Mouse (Mus musculus): ENCODE measurements around the gene Tfr2. TPM values are rescaled to one million over a fixed set of nuclear protein-coding genes. Genes with fewer than 3 reads are reported as not detected.
"Not testable (repeated sequence)": the region's sequence is repeated elsewhere in the genome, so short reads cannot be mapped to it uniquely, and the experiment has no call there.

The Tfr2 gene
- polyA plus RNA-seq, 1 experiment from 2014 or later, result 0.35 TPM

DNA sequence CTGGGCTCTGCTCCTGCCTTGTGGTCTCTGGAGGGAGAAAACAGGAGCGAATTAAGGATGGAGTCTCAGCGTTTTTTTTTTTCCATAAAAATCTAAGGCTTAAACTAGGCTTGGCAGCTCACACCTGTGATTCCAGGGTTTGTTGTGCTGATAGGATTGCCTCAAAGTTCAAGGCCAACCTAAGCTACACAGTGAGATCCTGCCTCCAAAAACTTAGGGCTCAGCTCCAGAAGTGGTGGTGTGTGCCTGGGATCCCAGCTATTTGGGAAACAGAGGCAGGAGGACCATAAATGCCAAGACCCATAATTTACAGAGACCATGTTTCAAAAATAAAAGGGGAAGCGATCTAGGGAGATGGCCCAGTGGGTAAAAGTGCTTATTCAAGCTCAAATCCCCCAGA, 39.7 kb downstream of the Tfr2 start:
- Histone ChIP-seq H3K9me3 (no peaks in the 10 kb centered on the region), H3K27me3 (no peaks in the 10 kb centered on the region), H3K4me3 (peak overlapping the region; percentile 43), H3K36me3 (peaks cover 34% of the 10 kb centered on the region), H3K4me1 (peaks cover 64% of the 10 kb centered on the region), H3K27ac (peak overlapping the region; percentile 99), H3K9ac (peak overlapping the region; percentile 70; the same call in 1 of the 2 replicates), H3K4me2 (peak overlapping the region; percentile 72)
- no peak for ATAC-seq (ENCODE audit: insufficient number of reproducible peaks, insufficient read depth, low FRiP score, low TSS enrichment, low read depth)
- WGBS, result 45% methylated on average over 3 of the region's 3 CpGs

DNA sequence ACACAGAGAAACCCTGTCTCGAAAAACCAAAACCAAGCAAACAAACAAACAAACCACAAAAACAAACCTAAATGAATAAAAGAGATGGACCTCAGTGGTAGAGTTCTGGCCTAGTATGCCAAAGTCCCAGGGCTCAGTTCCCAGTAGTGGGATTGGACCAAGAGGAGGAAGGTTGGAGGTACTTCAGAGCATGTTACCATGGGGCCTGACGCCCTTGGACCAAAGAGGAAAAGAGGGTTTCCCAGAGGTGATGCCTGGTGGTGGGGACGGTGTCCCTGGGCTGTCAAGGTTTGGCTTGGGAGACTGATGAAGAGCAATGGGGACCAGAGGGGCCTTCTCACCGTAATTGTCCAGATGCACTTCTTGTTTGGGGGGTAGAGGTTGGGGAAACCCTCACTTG, 40.4 kb downstream of the Tfr2 start:
- ATAC-seq (ENCODE audit: insufficient number of reproducible peaks, insufficient read depth, low FRiP score, low TSS enrichment, low read depth), result no peak
- no peaks in the 10 kb centered on the region for H3K9me3 ChIP-seq

DNA sequence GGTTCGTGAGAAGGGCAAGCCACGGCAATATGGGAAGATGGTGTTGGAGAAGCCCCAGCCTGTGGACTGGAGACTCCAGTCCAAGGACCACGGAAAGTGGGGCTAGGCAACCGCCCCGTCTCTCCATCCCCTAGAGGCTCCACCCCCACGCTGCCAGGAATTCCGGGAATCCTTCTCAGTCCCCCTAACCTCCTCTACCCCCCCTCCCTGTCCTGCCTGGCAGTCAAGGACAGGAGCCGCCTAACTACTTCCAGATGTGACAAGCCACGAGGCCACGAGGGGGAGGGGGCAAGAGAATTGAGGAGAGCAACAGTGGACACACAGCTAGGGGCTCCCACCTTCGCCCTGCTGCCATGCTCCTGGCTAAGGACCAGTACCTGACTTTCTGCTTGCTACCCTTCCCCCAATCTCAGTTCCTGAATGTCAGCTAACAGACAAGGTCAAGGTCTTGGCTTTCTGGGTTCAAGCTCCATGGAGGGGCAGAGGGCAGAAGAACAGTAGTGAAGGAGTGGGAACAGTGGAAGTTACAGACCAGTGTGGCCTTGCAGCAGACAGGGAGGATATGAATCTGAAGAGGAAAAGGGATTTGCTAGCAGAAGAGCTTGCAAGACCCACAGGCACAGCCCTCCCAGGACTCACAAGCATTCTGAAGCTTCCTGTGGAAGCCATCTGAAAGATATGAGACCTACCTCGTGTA, 41.1 kb downstream of the Tfr2 start:
- no peaks in the 10 kb centered on the region for H3K9me3 ChIP-seq
- peak overlapping the region; percentile 43 for H3K4me3 ChIP-seq
- WGBS, result 3% methylated on average over 12 of the region's 12 CpGs
- no peaks in the 10 kb centered on the region for H3K27me3 ChIP-seq
- peaks cover 64% of the 10 kb centered on the region for H3K4me1 ChIP-seq
- peak overlapping the region; percentile 99 for H3K27ac ChIP-seq
- peak; percentile 56; the same call in 1 of the 2 replicates for ATAC-seq (ENCODE audit: insufficient number of reproducible peaks, insufficient read depth, low FRiP score, low TSS enrichment, low read depth)
- H3K36me3 ChIP-seq, result peaks cover 24% of the 10 kb centered on the region
- peak overlapping the region; percentile 68 for H3K9ac ChIP-seq
- H3K4me2 ChIP-seq, result peak overlapping the region; percentile 72

More for the DNA sequence above, 40.4 kb downstream of the Tfr2 start:
- Histone ChIP-seq H3K27ac (peak overlapping the region; percentile 99), H3K27me3 (no peaks in the 10 kb centered on the region), H3K4me3 (peak overlapping the region; percentile 43), H3K4me1 (peaks cover 64% of the 10 kb centered on the region), H3K4me2 (peak overlapping the region; percentile 72), H3K9ac (peak overlapping the region; percentile 68), H3K36me3 (peaks cover 30% of the 10 kb centered on the region)
- WGBS, result 39% methylated on average over 4 of the region's 4 CpGs

DNA sequence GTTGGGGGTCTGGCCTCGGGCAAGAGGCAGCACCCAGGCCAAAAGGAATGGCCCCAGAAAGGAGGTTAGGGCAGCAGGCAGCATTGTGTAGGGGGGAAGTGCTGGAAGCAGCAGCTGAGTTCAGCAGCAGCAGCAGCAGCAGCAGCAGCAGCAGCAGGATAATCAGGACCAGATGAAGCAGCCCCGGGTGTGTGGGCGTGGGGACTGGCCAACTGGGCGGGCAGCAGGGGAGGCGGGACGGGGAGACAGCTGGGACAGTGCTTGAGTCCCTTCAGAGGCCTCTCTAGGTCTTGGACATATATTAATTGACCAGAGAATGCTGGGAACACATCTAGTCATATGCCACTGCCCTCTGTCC, 41.6 kb downstream of the Tfr2 start:
- H3K4me2 ChIP-seq, result peak overlapping the region; percentile 72
- peak overlapping the region; percentile 43 for H3K4me3 ChIP-seq
- WGBS, result 0% methylated on average over 6 of the region's 6 CpGs
- H3K9me3 ChIP-seq, result no peaks in the 10 kb centered on the region
- ATAC-seq (ENCODE audit: insufficient number of reproducible peaks, insufficient read depth, low FRiP score, low TSS enrichment, low read depth), result peak; percentile 53
- peaks cover 64% of the 10 kb centered on the region for H3K4me1 ChIP-seq
- H3K27ac ChIP-seq, result peak overlapping the region; percentile 99
- peaks cover 18% of the 10 kb centered on the region for H3K36me3 ChIP-seq
- no peaks in the 10 kb centered on the region for H3K27me3 ChIP-seq
- H3K9ac ChIP-seq, result peak overlapping the region; percentile 68

DNA sequence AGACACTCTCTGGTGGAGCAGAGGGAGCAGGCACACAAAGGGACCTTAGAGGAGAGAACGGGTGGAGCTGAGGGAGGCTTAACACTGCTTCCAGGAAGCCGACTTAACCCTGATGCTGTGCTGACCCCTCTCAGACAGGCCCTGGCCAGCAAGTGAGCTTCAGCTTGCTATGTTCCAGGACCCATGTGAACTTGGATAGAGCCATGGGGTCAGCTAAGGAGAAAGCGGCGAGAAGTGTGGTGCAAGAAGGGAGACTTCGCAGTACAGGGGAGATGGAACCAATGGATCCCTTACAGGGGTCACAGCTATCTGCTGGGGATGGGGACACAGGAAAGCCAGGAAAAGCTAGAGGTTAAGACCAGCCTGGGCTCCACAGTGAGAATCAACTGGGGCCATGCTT, 43.4 kb downstream of the Tfr2 start:
- H3K4me1 ChIP-seq, result peaks cover 57% of the 10 kb centered on the region

DNA sequence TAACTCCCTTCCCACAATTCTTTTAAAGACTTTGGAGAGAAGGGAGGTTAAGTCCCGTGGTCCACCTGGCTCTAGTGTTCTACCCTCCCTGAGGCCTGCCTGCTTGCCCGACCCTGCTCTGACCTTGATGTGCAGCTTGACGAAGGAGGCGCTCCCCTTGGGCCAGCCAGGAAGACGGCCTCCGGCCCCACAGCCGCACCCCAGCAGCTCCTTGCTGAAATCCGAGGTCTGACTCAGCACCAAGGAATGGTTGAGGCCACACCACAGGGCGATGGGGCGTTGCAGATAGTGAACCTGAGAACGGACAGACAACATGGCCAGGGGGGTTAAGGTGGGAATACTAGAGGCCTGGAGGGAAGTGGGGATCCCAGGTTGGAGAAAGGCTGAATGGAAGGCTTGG, 43.9 kb downstream of the Tfr2 start, which contains the start of gene Pcolce:
Pcolce (minus strand) TSS at position 235 of the 400 bp plus-strand sequence.
- no peak for ATAC-seq (ENCODE audit: insufficient number of reproducible peaks, insufficient read depth, low FRiP score, low TSS enrichment, low read depth)
- Histone ChIP-seq H3K36me3 (no peaks in the 10 kb centered on the region), H3K27ac (peak within 1 kb of the TSS; percentile 99; the same call in 1 of the 2 replicates), H3K27me3 (no peaks in the 10 kb centered on the region), H3K4me1 (peaks cover 53% of the 10 kb centered on the region), H3K9ac (peak within 1 kb of the TSS; percentile 21), H3K4me2 (no peak within 1 kb of the TSS), H3K4me3 (no peak within 1 kb of the TSS), H3K9me3 (no peaks in the 10 kb centered on the region)
- WGBS, result 42% methylated on average over 11 of the region's 11 CpGs

More for the DNA sequence above, 43.4 kb downstream of the Tfr2 start:
- Histone ChIP-seq H3K36me3 (no peaks in the 10 kb centered on the region), H3K27me3 (no peaks in the 10 kb centered on the region), H3K27ac (peak overlapping the region; percentile 99; the same call in 1 of the 2 replicates), H3K9me3 (no peaks in the 10 kb centered on the region), H3K4me3 (no peak overlapping the region), H3K4me2 (no peak overlapping the region), H3K9ac (peak overlapping the region; percentile 21; the same call in 1 of the 2 replicates)
- no peak for ATAC-seq (ENCODE audit: insufficient number of reproducible peaks, insufficient read depth, low FRiP score, low TSS enrichment, low read depth)
- 64% methylated on average over 5 of the region's 5 CpGs for WGBS

DNA sequence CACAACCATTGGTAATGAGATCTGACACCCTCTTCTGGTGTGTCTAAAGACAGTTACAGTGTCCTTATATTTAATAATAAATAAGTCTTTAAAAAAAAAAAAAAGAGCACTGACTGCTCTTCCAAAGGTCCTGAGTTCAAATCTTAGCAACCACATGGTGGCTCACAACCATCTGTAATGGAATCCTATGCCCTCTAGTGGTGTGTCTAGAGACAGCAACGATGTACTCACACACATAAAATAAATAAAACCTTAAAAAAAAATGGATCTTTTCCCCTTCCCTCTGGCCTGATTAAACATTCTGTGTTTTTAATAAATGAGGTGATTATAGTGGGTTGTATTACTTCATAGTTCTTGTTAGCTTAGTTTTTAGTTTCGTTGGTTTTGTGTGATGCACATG, 45.3 kb downstream of the Tfr2 start:
- not testable (repeated sequence) for H3K27ac ChIP-seq; H3K4me2 ChIP-seq; H3K9me3 ChIP-seq; H3K4me3 ChIP-seq; H3K36me3 ChIP-seq; H3K27me3 ChIP-seq; ATAC-seq (ENCODE audit: insufficient number of reproducible peaks, insufficient read depth, low FRiP score, low TSS enrichment, low read depth); H3K9ac ChIP-seq
- H3K4me1 ChIP-seq, result peaks cover 39% of the 10 kb centered on the region
- 85% methylated on average over 2 of the region's 2 CpGs for WGBS

DNA sequence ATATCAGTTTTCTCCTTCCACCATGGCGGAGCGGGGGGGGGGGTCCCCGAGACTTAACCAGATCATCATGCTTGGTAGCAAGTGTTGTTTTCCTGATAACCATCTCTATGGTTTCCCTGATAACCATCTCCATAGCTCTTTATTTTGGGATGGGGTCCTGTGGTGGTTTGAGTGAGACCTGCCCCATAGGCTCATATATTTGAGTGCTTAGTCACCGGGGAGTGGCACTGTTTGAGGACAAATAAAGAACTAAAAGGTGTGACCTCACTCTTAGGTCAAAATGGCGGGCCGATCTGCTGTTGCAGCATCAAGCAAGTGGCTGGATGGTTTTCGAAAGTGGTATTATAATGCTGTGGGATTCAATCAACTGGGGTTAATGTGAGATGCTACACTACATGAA, 45.7 kb downstream of the Tfr2 start:
- H3K9me3 ChIP-seq, result no peaks in the 10 kb centered on the region
- no peak for ATAC-seq (ENCODE audit: insufficient number of reproducible peaks, insufficient read depth, low FRiP score, low TSS enrichment, low read depth)
- no peaks in the 10 kb centered on the region for H3K27me3 ChIP-seq
- H3K4me3 ChIP-seq, result no peak overlapping the region
- no peak overlapping the region for H3K9ac ChIP-seq
- 85% methylated on average over 7 of the region's 7 CpGs for WGBS
- no peak overlapping the region for H3K27ac ChIP-seq
- H3K4me2 ChIP-seq, result no peak overlapping the region
- peaks cover 35% of the 10 kb centered on the region for H3K4me1 ChIP-seq
- H3K36me3 ChIP-seq, result no peaks in the 10 kb centered on the region

DNA sequence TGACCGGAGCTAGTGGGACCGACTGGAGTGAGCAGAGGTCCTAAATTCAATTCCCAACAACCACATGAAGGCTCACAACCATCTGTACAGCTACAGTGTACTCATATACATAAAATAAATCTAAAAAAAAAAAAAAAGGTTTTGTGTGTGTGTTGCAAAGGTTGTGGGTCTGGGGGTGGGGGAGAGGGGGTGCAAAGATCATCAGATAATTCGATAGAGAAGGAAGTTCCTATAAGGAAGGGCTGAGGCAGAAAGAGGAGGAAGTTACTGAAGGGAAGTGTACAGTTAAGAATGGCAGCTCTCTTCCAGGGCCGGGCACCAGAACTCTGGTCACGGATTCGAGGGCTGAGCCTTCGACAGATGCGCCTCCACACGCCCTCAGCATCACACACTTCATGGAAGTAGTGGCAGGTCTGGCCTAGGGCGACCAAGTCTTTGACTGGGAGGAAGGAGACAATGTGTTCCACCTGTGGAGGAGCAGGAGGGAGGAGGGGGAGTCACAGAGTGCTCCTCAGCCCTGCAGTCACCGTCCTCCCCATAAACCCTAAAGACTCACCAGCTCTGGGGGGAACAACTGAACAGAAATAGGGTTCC, 54.4 kb downstream of the Tfr2 start:
- no peak overlapping the region for H3K27ac ChIP-seq

DNA sequence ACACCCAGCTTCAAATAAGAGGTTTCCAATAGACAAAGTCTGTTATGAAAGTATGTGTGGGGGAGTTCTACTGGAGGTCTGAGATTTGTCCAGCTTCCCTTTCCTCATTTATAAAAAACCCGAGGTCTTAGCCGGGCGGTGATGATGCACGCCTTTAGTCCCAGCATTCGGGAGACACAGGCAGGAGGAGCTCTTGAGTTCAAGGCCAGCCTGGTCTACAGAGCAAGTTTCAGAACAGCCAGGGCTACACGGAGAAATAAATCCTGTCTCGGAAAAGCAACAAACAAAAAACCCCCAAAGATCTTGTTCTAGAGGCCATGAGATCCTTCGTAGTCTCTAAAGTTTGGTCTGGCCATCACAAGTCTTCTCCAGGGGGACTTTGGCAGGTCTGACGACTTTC, 58.4 kb downstream of the Tfr2 start:
- Histone ChIP-seq H3K9ac (peak overlapping the region; percentile 72), H3K4me3 (peak overlapping the region; percentile 94), H3K27me3 (no peaks in the 10 kb centered on the region), H3K4me2 (peak overlapping the region; percentile 73), H3K9me3 (no peaks in the 10 kb centered on the region), H3K27ac (peak overlapping the region; percentile 89), H3K4me1 (peaks cover 42% of the 10 kb centered on the region), H3K36me3 (peaks cover 7% of the 10 kb centered on the region; the same call in 1 of the 2 replicates)
- 3% methylated on average over 9 of the region's 9 CpGs for WGBS
- no peak for ATAC-seq (ENCODE audit: insufficient number of reproducible peaks, insufficient read depth, low FRiP score, low TSS enrichment, low read depth)

More for the DNA sequence above, 54.4 kb downstream of the Tfr2 start:
- Histone ChIP-seq H3K36me3 (no peaks in the 10 kb centered on the region), H3K27me3 (no peaks in the 10 kb centered on the region), H3K4me3 (no peak overlapping the region), H3K9ac (no peak overlapping the region), H3K4me2 (no peak overlapping the region), H3K9me3 (no peaks in the 10 kb centered on the region), H3K4me1 (peaks cover 10% of the 10 kb centered on the region; the same call in 1 of the 2 replicates)
- ATAC-seq (ENCODE audit: insufficient number of reproducible peaks, insufficient read depth, low FRiP score, low TSS enrichment, low read depth), result no peak
- 82% methylated on average over 11 of the region's 11 CpGs for WGBS

DNA sequence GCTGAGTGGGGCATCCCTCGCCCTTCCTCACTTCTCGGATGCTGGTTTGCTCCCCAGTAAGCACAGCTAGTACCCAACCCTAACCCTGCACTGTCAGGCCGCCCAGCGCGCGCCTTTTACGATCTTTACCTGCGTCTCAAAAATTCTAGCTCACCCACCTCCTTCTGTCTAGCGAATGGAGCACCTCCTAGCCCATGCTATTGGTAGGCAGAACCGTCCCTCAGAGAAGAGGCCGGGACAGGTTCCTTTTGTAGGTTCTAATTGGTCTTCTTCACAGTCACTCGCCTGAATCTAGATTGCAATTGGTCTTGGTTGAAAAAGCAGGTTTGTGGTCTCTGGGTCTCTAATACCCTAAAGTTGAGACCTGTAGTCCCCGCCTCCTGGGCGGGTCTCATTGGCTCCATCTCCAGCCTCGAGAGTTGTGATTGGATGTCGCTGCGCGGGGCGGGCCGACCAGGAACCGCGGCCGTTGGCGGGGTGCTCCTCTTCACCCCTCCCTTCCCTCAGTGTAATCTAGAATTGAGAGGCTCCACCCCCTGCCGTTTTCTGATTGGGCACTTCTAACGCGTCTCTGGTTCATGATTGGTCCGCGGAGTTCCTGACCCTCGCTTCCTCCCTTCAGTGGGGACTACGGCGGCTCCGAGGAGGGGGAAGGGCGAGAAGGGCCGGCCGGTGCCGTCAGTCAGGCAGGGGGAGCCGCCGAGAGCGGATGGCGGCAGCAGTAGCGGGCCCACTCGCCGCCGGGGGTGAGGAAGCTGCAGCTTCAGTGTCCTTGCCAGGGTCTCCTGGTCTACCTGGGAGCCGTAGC, 59.1 kb downstream of the Tfr2 start, which contains the start of the genes Fbxo24, Lrch4 and Gm20605:
Fbxo24 (minus strand) TSS at position 505 of the 808 bp plus-strand sequence.
Lrch4 (plus strand) TSS at position 624 of the 808 bp plus-strand sequence.
Gm20605 (plus strand) TSS at position 678 of the 808 bp plus-strand sequence.
- Histone ChIP-seq H3K4me2 (peak within 1 kb of the TSS; percentile 89), H3K9me3 (no peaks in the 10 kb centered on the region), H3K36me3 (peaks cover 10% of the 10 kb centered on the region), H3K9ac (peak within 1 kb of the TSS; percentile 90), H3K4me1 (peaks cover 47% of the 10 kb centered on the region), H3K27me3 (no peaks in the 10 kb centered on the region), H3K27ac (peak within 1 kb of the TSS; percentile 90), H3K4me3 (peak within 1 kb of the TSS; percentile 94)
- peak; percentile 97 for ATAC-seq (ENCODE audit: insufficient number of reproducible peaks, insufficient read depth, low FRiP score, low TSS enrichment, low read depth)
- under 1% methylated on average over 46 of the region's 46 CpGs for WGBS
